Mouse (Mus musculus) intestine, postnatal 0 days (tissue): Measurements from ENCODE around the gene Dclk1. TPM values are rescaled to one million over a fixed set of nuclear protein-coding genes. Genes with fewer than 3 reads are reported as not detected.
A peak's percentile ranks its signal among the peaks of the same experiment; 100 is the strongest.

Experiments used
- ATAC-seq: fragments of 200-750 bp; cut with Nextera tagmentation; 2 replicates; pipeline ENCODE4 v1.8.0; 2017; ENCODE audit warnings: mild to moderate bottlenecking, moderate TSS enrichment, moderate library complexity
- H3K27ac ChIP-seq: fragments of 300-500 bp; sonication (generic); 2 replicates; pipeline ENCODE4 v1.5.1; 2014; ENCODE audit warnings: mild to moderate bottlenecking, low read depth, low read length, moderate library complexity
- H3K27me3 ChIP-seq: fragments of 300-500 bp; sonication (generic); replicated peaks from 2 replicates; pipeline ENCODE4 v1.6.1; 2014; ENCODE audit warnings: low read length, mixed read lengths; ENCODE audit not compliant: control insufficient read depth, insufficient read depth
- H3K36me3 ChIP-seq: fragments of 300-500 bp; sonication (generic); 2 replicates; pipeline ENCODE4 v1.6.1; 2014; ENCODE audit warnings: mild to moderate bottlenecking, moderate library complexity; ENCODE audit not compliant: control insufficient read depth, insufficient read depth
- H3K4me1 ChIP-seq: fragments of 300-500 bp; sonication (generic); replicated peaks from 2 replicates; pipeline ENCODE4 v1.6.1; 2014; ENCODE audit warnings: antibody characterized with exemption, low read length, mixed read lengths; ENCODE audit not compliant: control insufficient read depth, insufficient read depth
- H3K4me2 ChIP-seq: fragments of 300-500 bp; sonication (generic); replicated peaks from 2 replicates; pipeline ENCODE4 v1.6.1; 2014; ENCODE audit warnings: low read depth, mild to moderate bottlenecking, moderate library complexity
- H3K4me3 ChIP-seq: fragments of 300-500 bp; sonication (generic); 2 replicates; pipeline ENCODE4 v1.5.1; 2014; ENCODE audit warnings: low read depth, low read length
- H3K9ac ChIP-seq: fragments of 300-500 bp; sonication (generic); 2 replicates; pipeline ENCODE4 v1.6.1; 2014; ENCODE audit warnings: mild to moderate bottlenecking, low read depth, low read length
- H3K9me3 ChIP-seq: fragments of 300-500 bp; sonication (generic); 2 replicates; pipeline ENCODE4 v1.6.1; 2016; ENCODE audit warnings: mixed run types; ENCODE audit not compliant: control insufficient read depth
- CTCF ChIP-seq: sonication (generic); IDR thresholded peaks from 2 replicates; pipeline ENCODE4 v1.5.1; 2016; ENCODE audit warnings: low read depth, mild to moderate bottlenecking, control low read depth, antibody characterized with exemption, moderate library complexity
- WGBS: fragments of 180-500 bp; shearing (Covaris S2); extraction: QIAGEN DNeasy Blood & Tissue Kit; methylation state at CpG from one replicate; pipeline ENCODE4 v1.1.7; 2014; 5-methylcytosine and 5-hydroxymethylcytosine counted together
- polyA plus RNA-seq: library from polyadenylated mRNA; unstranded; fragments of >200 nt; fragmentation: Nextera tagmentation; extraction: Ambion mirVana; gene quantifications from 2 replicates; pipeline ENCODE4 v1.2.1, GENCODE M21; 2015

Dclk1 gene
- polyA plus RNA-seq, 1 experiment from 2014 or later: 5.0 TPM

DNA sequence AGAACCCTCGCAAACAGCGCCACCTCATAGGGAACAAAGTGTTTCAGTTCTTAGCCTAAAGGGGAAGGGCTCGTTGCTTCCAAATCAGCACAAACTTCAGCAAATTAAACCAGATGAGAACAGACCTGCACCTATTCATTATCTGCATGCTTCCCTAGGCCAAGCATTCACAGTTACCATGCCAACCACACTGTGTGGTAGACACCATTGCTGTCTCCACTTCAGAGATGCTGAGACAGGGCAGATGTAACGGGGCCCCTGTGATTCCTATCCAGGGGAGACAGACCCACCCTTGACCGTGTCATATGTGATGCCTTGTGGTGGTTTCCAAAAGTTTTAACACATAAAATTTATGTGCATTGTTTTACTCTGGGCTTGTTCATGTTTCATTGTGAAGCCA, 28.8 kb downstream of the Dclk1 start:
- TF ChIP-seq CTCF: no peak
- 87% methylated on average over 5 of the region's 5 CpGs for WGBS
- Histone ChIP-seq H3K27ac (no peak overlapping the region), H3K9me3 (no peaks in the 10 kb centered on the region), H3K9ac (no peak overlapping the region), H3K4me1 (no peaks in the 10 kb centered on the region), H3K4me2 (no peak overlapping the region), H3K4me3 (no peak overlapping the region), H3K36me3 (no peaks in the 10 kb centered on the region), H3K27me3 (no peaks in the 10 kb centered on the region)
- ATAC-seq: no peak

DNA sequence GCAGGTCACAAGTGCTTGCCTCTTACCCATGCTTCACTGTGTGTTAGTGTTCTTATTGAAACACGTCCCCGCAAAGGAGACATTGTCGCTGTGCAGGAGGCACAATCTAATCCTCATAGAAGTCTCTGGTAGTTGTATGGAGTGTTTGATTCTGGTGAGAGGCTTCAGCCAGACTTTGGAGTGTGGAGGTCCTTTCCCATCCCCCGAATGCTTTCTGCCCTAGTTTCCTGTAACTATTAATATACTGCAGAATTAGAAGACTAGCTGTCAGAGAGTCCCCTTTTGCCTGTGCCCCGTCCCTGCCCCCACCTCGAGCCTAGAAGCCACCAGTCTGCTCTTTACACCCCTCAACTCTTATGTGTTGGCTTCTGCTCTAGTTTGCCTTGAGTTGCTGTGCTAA, 30.4 kb downstream of the Dclk1 start:
- 76% methylated on average over 6 of the region's 6 CpGs for WGBS

DNA sequence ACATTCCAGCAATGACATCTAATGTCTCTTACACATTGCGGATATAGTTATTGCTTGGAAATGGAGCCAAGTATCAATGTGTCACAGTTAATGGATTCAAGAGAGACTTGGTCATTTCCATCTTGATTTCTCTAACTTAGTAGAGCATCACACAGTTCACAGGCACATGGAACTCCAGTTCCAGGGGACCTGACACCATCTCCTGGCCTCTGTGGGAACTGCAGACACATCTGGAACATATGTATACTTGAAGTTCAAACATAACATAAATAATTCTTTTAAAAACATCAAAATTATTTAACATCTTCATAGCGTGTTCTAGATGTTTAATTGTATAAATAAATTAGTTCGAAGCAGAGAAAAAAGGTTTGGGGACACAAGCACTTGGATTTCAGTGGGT, 34.3 kb downstream of the Dclk1 start:
- no peak overlapping the region for H3K4me2 ChIP-seq
- H3K27ac ChIP-seq: no peak overlapping the region
- no peak for ATAC-seq
- TF ChIP-seq CTCF: peak; percentile 32
- H3K4me3 ChIP-seq: no peak overlapping the region
- H3K9me3 ChIP-seq: no peaks in the 10 kb centered on the region
- no peak overlapping the region for H3K9ac ChIP-seq
- H3K27me3 ChIP-seq: no peaks in the 10 kb centered on the region
- 75% methylated on average over 3 of the region's 3 CpGs for WGBS
- no peaks in the 10 kb centered on the region for H3K36me3 ChIP-seq
- no peaks in the 10 kb centered on the region for H3K4me1 ChIP-seq

More for the DNA sequence above, 30.4 kb downstream of the Dclk1 start:
- Histone ChIP-seq H3K9me3 (no peaks in the 10 kb centered on the region), H3K4me1 (no peaks in the 10 kb centered on the region), H3K27ac (no peak overlapping the region), H3K4me2 (no peak overlapping the region), H3K27me3 (no peaks in the 10 kb centered on the region), H3K36me3 (no peaks in the 10 kb centered on the region), H3K4me3 (no peak overlapping the region), H3K9ac (no peak overlapping the region)
- no peak for TF ChIP-seq CTCF
- ATAC-seq: no peak

DNA sequence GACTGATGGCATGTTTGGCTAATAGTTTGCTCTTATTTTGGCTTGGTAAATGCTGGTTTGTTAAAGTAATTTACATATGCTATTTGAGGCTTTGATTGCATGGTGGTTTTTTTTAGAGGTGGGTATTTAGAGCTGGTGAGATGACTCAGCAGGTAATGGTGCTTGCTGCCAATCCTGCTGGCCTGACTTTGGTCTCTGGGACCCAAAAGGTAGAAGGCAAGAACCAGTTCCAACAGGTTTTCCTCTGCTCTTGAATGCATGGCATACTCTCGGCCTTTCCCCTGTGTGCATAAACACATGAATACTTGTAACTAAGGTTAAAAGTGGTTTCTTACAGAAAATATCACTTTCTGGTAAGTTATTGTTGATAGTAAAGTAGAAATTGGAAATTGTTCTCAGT, 34.7 kb downstream of the Dclk1 start:
- no peak for ATAC-seq
- Histone ChIP-seq H3K9ac (no peak overlapping the region), H3K9me3 (no peaks in the 10 kb centered on the region), H3K4me2 (no peak overlapping the region), H3K4me1 (no peaks in the 10 kb centered on the region), H3K27ac (no peak overlapping the region), H3K36me3 (no peaks in the 10 kb centered on the region), H3K4me3 (no peak overlapping the region), H3K27me3 (no peaks in the 10 kb centered on the region)
- 92% methylated on average over 1 of the region's 1 CpGs for WGBS
- TF ChIP-seq CTCF: no peak

DNA sequence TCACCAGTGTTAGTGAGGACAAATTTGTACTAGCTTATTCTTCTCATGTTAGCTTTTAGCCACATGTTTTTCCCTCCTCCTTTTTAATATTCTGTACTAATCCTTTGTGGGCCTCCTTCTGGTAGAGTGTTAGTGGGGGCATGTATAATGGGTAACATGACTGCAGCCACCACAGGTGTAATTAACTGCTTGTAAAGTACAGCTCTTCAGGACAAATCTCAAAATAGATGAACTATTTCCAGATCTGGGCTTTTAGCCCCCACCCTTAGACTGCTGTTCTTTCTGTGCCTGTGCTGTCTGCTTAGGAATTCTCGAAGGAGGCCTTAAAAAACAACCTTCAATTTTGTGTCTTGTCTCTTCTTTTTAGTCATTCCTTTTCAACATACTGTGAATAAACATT, 35.7 kb downstream of the Dclk1 start:
- no peak overlapping the region for H3K4me3 ChIP-seq
- ATAC-seq: no peak
- no peak overlapping the region for H3K4me2 ChIP-seq
- H3K27me3 ChIP-seq: no peaks in the 10 kb centered on the region
- no peaks in the 10 kb centered on the region for H3K9me3 ChIP-seq
- H3K4me1 ChIP-seq: no peaks in the 10 kb centered on the region
- H3K27ac ChIP-seq: no peak overlapping the region
- H3K36me3 ChIP-seq: no peaks in the 10 kb centered on the region
- no peak for TF ChIP-seq CTCF
- 84% methylated on average over 1 of the region's 1 CpGs for WGBS
- H3K9ac ChIP-seq: no peak overlapping the region

DNA sequence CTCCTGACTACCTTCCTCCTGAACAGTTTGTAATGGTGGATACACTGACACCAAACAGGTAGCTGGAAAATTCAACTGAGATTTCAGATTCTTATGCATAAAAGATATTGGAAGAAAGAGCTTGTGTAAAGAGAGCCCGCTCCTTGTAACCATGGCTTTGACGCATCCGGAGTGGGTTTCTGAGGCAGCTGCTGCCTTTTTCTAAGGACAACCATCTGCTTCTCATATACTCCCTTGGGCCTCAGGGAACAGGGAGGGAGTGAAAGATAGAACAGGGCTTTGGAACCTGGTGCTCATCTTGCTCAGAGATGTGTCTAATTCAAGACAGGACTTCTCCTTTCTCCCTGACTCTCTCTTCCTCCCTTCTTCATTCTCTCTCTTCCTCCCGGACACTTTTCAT, 37.8 kb downstream of the Dclk1 start:
- no peak overlapping the region for H3K4me2 ChIP-seq
- no peaks in the 10 kb centered on the region for H3K4me1 ChIP-seq
- no peak overlapping the region for H3K9ac ChIP-seq
- no peaks in the 10 kb centered on the region for H3K9me3 ChIP-seq
- no peaks in the 10 kb centered on the region for H3K27me3 ChIP-seq
- H3K36me3 ChIP-seq: no peaks in the 10 kb centered on the region
- no peak overlapping the region for H3K27ac ChIP-seq
- no peak for ATAC-seq
- TF ChIP-seq CTCF: no peak
- 86% methylated on average over 4 of the region's 4 CpGs for WGBS
- H3K4me3 ChIP-seq: no peak overlapping the region

DNA sequence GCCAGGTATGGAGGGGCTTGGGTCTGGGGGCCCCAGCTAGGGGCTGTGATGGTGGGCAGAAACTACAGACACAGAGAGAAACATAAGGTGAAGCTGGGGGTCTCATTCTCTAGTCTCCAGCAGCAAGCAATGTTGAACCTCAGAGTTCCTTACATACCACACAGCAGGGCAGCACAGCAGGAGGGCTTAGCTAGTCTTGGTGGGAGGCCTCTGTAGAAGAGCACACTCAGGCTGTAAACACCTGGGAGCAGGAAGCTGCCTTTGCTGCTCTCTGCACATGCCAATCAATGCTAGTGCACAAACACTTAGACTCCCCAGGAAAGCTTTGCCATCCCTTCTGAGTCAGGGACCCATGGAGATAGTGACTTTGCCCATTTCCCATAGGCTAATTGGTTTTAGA, 38.3 kb downstream of the Dclk1 start:
- ATAC-seq: no peak
- TF ChIP-seq CTCF: no peak

More for the DNA sequence above, 38.3 kb downstream of the Dclk1 start:
- Histone ChIP-seq H3K36me3 (no peaks in the 10 kb centered on the region), H3K4me2 (no peak overlapping the region), H3K9ac (no peak overlapping the region), H3K4me3 (no peak overlapping the region), H3K4me1 (no peaks in the 10 kb centered on the region), H3K9me3 (no peaks in the 10 kb centered on the region), H3K27me3 (no peaks in the 10 kb centered on the region), H3K27ac (no peak overlapping the region)
